Mouse (Mus musculus): ENCODE results near the gene Bcl11a. TPM values are rescaled to one million over a fixed set of nuclear protein-coding genes. Genes with fewer than 3 reads are reported as not detected.

Gene Bcl11a
- total and polyA plus RNA-seq, 3 experiments, result 25.4 to 93.2 (median 53.5) TPM

DNA sequence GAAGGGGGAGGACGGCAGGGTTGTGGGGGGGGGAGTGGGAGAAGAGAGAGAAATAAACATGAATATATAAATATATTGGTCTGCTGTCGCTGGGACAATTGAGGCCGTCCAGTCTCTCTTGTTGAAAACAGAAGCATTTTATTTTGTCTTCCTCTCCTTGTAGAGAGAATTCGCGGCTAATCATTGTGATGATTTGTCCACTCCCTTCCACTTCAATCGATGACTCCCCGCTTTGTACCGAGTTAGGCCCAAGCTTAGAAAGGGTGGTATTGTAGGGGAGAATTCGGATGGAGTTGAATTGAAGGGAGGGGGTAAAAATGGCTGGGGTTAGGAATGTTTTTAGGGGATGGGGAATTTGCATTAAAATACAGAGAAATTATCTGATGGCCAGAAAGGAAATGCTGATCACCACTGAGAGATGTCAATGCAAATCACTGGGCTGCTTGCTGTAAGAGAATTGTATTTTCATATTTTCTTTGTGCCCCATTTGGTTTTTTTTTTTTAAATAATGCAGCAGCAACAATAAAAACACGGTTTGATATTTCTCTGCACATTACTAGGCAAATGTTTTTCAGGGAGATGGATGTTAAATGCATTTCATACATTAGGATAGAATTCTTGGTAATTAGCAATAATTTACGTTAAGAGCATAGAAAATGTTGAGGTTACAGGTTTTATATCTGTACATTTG, 4.7 kb downstream of the Bcl11a start:
- H3K4me1 ChIP-seq (ENCODE audit: insufficient read depth, low read depth, low read length), result peaks cover 41% of the 10 kb centered on the region

DNA sequence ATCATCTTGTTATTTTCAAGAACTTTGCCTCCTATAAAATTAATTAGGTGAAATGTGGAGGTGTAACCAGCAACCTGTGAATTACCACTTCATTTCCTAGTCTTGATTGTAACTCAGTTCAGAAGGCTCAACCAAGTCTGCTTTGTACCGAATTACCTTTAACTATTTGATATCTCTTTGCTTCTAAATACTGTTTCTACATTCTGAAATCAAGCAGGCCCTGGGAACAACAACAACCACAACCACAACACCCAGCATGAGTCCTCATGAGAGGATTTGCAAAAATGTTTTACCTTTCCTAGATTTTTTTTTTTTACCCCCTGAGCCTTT, 5.2 kb downstream of the Bcl11a start:
- TF ChIP-seq TAL1 (conservative IDR thresholded peaks at IDR 0.05; ENCODE audit: low read depth, low read length) (no peak), POLR2AphosphoS5 (IDR thresholded peaks at IDR 0.05; ENCODE audit: insufficient replicate concordance, low read depth, low read length) (no peak), CTCF (IDR thresholded peaks at IDR 0.05; ENCODE audit: low read depth, low read length) (no peak), GATA2 (IDR thresholded peaks at IDR 0.05; ENCODE audit: borderline replicate concordance, low read depth, low read length) (no peak), GATA1 (IDR thresholded peaks at IDR 0.05; ENCODE audit: borderline replicate concordance, low read length) (no peak)
- peak overlapping the region; percentile 44; the same call in 1 of the 2 replicates for H3K4me3 ChIP-seq (ENCODE audit: low read depth, low read length)

More for the DNA sequence above, 4.7 kb downstream of the Bcl11a start:
- peak overlapping the region; percentile 76 for H3K4me3 ChIP-seq (ENCODE audit: low read depth, low read length)
- ATAC-seq (ENCODE audit: extremely low read depth, insufficient number of reproducible peaks, low FRiP score, poor library complexity, severe bottlenecking), result no peak
- no peaks in the 10 kb centered on the region for H3K9me3 ChIP-seq (replicated peaks)
- H3K36me3 ChIP-seq (replicated peaks), result peaks cover 53% of the 10 kb centered on the region
- no peaks in the 10 kb centered on the region; the same call in 1 of the 2 replicates for H3K27me3 ChIP-seq (ENCODE audit: insufficient read depth, low read length)
- no peak for TF ChIP-seq GATA1 (IDR thresholded peaks at IDR 0.05; ENCODE audit: borderline replicate concordance, low read length)
- no peak for DNase-seq (ENCODE audit: low spot score)

GRCm38 (mm10) chr11:24083423-24083822, 5.6 kb downstream of the Bcl11a start:
- DNase-seq (ENCODE audit: low spot score), result no peak
- H3K4me3 ChIP-seq (ENCODE audit: low read depth, low read length), result peak overlapping the region; percentile 44

More for the DNA sequence above, 5.2 kb downstream of the Bcl11a start:
- DNase-seq (ENCODE audit: low spot score) (no peak), ATAC-seq (ENCODE audit: extremely low read depth, insufficient number of reproducible peaks, low FRiP score, poor library complexity, severe bottlenecking) (no peak)
- Histone ChIP-seq H3K27me3 (ENCODE audit: insufficient read depth, low read length) (no peaks in the 10 kb centered on the region; the same call in 1 of the 2 replicates), H3K9me3 (replicated peaks) (no peaks in the 10 kb centered on the region), H3K4me1 (ENCODE audit: insufficient read depth, low read depth, low read length) (peaks cover 45% of the 10 kb centered on the region), H3K36me3 (replicated peaks) (peaks cover 58% of the 10 kb centered on the region)

GRCm38 (mm10) chr11:24084077-24084476, 6.2 kb downstream of the Bcl11a start:
- H3K36me3 ChIP-seq (replicated peaks), result peaks cover 68% of the 10 kb centered on the region
- DNase-seq (ENCODE audit: low spot score) (no peak), ATAC-seq (ENCODE audit: extremely low read depth, insufficient number of reproducible peaks, low FRiP score, poor library complexity, severe bottlenecking) (no peak)
- H3K4me3 ChIP-seq (ENCODE audit: low read depth, low read length), result no peak overlapping the region; the same call in 1 of the 2 replicates
- no peak for TF ChIP-seq GATA1 (IDR thresholded peaks at IDR 0.05; ENCODE audit: borderline replicate concordance, low read length)
- TF ChIP-seq GATA2 (IDR thresholded peaks at IDR 0.05; ENCODE audit: borderline replicate concordance, low read depth, low read length), result no peak
- TF ChIP-seq POLR2AphosphoS5 (IDR thresholded peaks at IDR 0.05; ENCODE audit: insufficient replicate concordance, low read depth, low read length), result no peak
- TF ChIP-seq TAL1 (conservative IDR thresholded peaks at IDR 0.05; ENCODE audit: low read depth, low read length), result no peak
- TF ChIP-seq CTCF (IDR thresholded peaks at IDR 0.05; ENCODE audit: low read depth, low read length), result no peak
- no peaks in the 10 kb centered on the region for H3K9me3 ChIP-seq (replicated peaks)
- H3K4me1 ChIP-seq (ENCODE audit: insufficient read depth, low read depth, low read length), result peaks cover 52% of the 10 kb centered on the region
- no peaks in the 10 kb centered on the region; the same call in 1 of the 2 replicates for H3K27me3 ChIP-seq (ENCODE audit: insufficient read depth, low read length)

More at GRCm38 (mm10) chr11:24083423-24083822, 5.6 kb downstream of the Bcl11a start:
- Histone ChIP-seq H3K4me1 (ENCODE audit: insufficient read depth, low read depth, low read length) (peaks cover 48% of the 10 kb centered on the region), H3K9me3 (replicated peaks) (no peaks in the 10 kb centered on the region), H3K27me3 (ENCODE audit: insufficient read depth, low read length) (no peaks in the 10 kb centered on the region; the same call in 1 of the 2 replicates), H3K36me3 (replicated peaks) (peaks cover 62% of the 10 kb centered on the region)
- no peak for TF ChIP-seq GATA2 (IDR thresholded peaks at IDR 0.05; ENCODE audit: borderline replicate concordance, low read depth, low read length)
- TF ChIP-seq CTCF (IDR thresholded peaks at IDR 0.05; ENCODE audit: low read depth, low read length), result no peak
- TF ChIP-seq TAL1 (conservative IDR thresholded peaks at IDR 0.05; ENCODE audit: low read depth, low read length), result no peak
- no peak for TF ChIP-seq GATA1 (IDR thresholded peaks at IDR 0.05; ENCODE audit: borderline replicate concordance, low read length)
- no peak for TF ChIP-seq POLR2AphosphoS5 (IDR thresholded peaks at IDR 0.05; ENCODE audit: insufficient replicate concordance, low read depth, low read length)
- no peak for ATAC-seq (ENCODE audit: extremely low read depth, insufficient number of reproducible peaks, low FRiP score, poor library complexity, severe bottlenecking)

DNA sequence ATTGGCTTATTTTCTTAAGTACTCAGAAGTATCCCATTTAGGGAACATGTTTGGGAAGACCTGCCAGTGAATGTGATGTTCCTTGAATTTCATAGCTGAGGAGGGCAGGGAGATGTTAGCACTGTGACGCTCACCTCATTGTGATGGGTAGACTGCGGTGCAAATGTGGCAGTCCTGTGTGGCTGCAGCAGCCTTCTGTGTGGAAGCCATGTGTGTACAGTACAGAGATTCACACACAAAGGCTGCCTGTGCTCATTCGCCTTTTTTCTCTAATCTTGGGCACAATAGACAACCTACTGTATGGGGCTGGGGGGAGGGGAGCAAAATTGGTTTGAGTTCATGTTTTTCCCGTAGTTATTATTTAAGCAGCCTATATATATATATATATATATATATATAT, 6.7 kb downstream of the Bcl11a start:
- Histone ChIP-seq H3K4me1 (ENCODE audit: insufficient read depth, low read depth, low read length) (peaks cover 57% of the 10 kb centered on the region), H3K4me3 (ENCODE audit: low read depth, low read length) (peak overlapping the region; percentile 16; the same call in 1 of the 2 replicates), H3K27me3 (ENCODE audit: insufficient read depth, low read length) (no peaks in the 10 kb centered on the region; the same call in 1 of the 2 replicates), H3K36me3 (replicated peaks) (peaks cover 73% of the 10 kb centered on the region), H3K9me3 (replicated peaks) (no peaks in the 10 kb centered on the region)
- DNase-seq (ENCODE audit: low spot score) (no peak), ATAC-seq (ENCODE audit: extremely low read depth, insufficient number of reproducible peaks, low FRiP score, poor library complexity, severe bottlenecking) (no peak)
- TF ChIP-seq GATA2 (IDR thresholded peaks at IDR 0.05; ENCODE audit: borderline replicate concordance, low read depth, low read length) (no peak), POLR2AphosphoS5 (IDR thresholded peaks at IDR 0.05; ENCODE audit: insufficient replicate concordance, low read depth, low read length) (no peak), GATA1 (IDR thresholded peaks at IDR 0.05; ENCODE audit: borderline replicate concordance, low read length) (no peak), TAL1 (conservative IDR thresholded peaks at IDR 0.05; ENCODE audit: low read depth, low read length) (no peak), CTCF (IDR thresholded peaks at IDR 0.05; ENCODE audit: low read depth, low read length) (no peak)

DNA sequence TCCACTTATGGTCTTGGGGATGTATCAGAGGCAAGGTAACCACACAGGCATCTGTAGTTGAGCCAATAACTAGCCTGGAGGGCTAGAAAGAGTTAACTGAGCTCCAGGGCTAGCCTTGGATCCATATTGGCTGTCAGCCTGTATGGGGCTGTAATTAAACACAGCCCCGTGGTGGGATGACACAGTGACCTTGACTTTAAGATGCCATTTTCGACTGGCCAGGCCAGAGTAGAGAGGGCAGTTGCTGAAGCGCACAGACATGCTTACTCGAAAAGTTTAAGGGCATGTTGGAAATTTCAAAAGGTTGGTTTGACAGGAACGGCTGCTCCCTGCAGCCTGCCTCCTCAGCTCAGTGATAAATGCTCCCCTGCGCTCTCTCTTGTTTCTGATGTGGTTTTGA, 8.1 kb downstream of the Bcl11a start:
- Histone ChIP-seq H3K4me3 (ENCODE audit: low read depth, low read length) (peak overlapping the region; percentile 31; the same call in 1 of the 2 replicates), H3K27me3 (ENCODE audit: insufficient read depth, low read length) (no peaks in the 10 kb centered on the region), H3K4me1 (ENCODE audit: insufficient read depth, low read depth, low read length) (peaks cover 68% of the 10 kb centered on the region), H3K36me3 (replicated peaks) (peaks cover 78% of the 10 kb centered on the region), H3K9me3 (replicated peaks) (no peaks in the 10 kb centered on the region)
- no peak; the same call in 1 of the 2 replicates for TF ChIP-seq POLR2AphosphoS5 (IDR thresholded peaks at IDR 0.05; ENCODE audit: insufficient replicate concordance, low read depth, low read length)
- ATAC-seq (ENCODE audit: extremely low read depth, insufficient number of reproducible peaks, low FRiP score, poor library complexity, severe bottlenecking) (no peak), DNase-seq (ENCODE audit: low spot score) (no peak)

Measured in G1E (cell line).